25 mouse cellular contexts compared by ENCODE assay signal in genomic region chr11:94180194-94180593, GRCm38 (mm10). TPM values are rescaled to one million over a fixed set of nuclear protein-coding genes. Genes with fewer than 3 reads are reported as not detected.
DNase-seq lines count a peak whose midpoint lies in the region; ATAC-seq and TF ChIP-seq lines count a peak whose summit lies in the region.
"Had no signal": no experiment of that assay in that cellular context is flagged by ENCODE, and none has a peak within 500 bp of the region (broad histone marks: within the 10 kb centered on the region; RNA-seq: fewer than 3 reads in every experiment).

No protein-coding gene starts in this region.

- H3K9me3 ChIP-seq in heart, embryonic 10.5 days = no peaks in the 10 kb centered on the region
- no peaks in the 10 kb centered on the region for H3K9me3 ChIP-seq in heart, embryonic 11.5 days (replicated peaks; ENCODE audit: control insufficient read depth, low read length)
- H3K9me3 ChIP-seq in liver, embryonic 16.5 days (replicated peaks; ENCODE audit: control insufficient read depth, low read length) = no peaks in the 10 kb centered on the region
- H3K9me3 ChIP-seq in G1E (replicated peaks) = no peaks in the 10 kb centered on the region
- H3K9me3 ChIP-seq: embryonic facial prominence, embryonic 12.5 days; embryonic facial prominence, embryonic 15.5 days; heart, embryonic 13.5 days had no signal

- ATAC-seq in heart, embryonic 11.5 days (replicated peaks; ENCODE audit: insufficient number of reproducible peaks, low FRiP score, low TSS enrichment) = no peak
- peak; percentile 51 for ATAC-seq in liver, embryonic 16.5 days (ENCODE audit: low read depth)
- peak; percentile 54 for ATAC-seq in G1E (ENCODE audit: extremely low read depth, insufficient number of reproducible peaks, low FRiP score, poor library complexity, severe bottlenecking)
- ATAC-seq: forebrain, embryonic 14.5 days; forebrain, postnatal 0 days; hindbrain, postnatal 0 days; Patski had no signal

- no peaks in the 10 kb centered on the region for H3K36me3 ChIP-seq in heart, embryonic 10.5 days
- no peaks in the 10 kb centered on the region for H3K36me3 ChIP-seq in heart, embryonic 11.5 days (ENCODE audit: control insufficient read depth, insufficient read depth, low read length)
- no peaks in the 10 kb centered on the region for H3K36me3 ChIP-seq in liver, embryonic 16.5 days (ENCODE audit: control insufficient read depth, insufficient read depth)
- H3K36me3 ChIP-seq in G1E (replicated peaks) = no peaks in the 10 kb centered on the region
- no peaks in the 10 kb centered on the region for H3K36me3 ChIP-seq in kidney, adult 2 months (ENCODE audit: control insufficient read depth, insufficient read depth, low read length)
- H3K36me3 ChIP-seq: embryonic facial prominence, embryonic 12.5 days; embryonic facial prominence, embryonic 15.5 days; heart, embryonic 13.5 days had no signal

- H3K4me2 ChIP-seq in heart, embryonic 11.5 days = no peak overlapping the region
- H3K4me2 ChIP-seq in liver, embryonic 16.5 days (ENCODE audit: low read depth, low read length) = no peak overlapping the region
- H3K4me2 ChIP-seq: embryonic facial prominence, embryonic 12.5 days; embryonic facial prominence, embryonic 15.5 days; heart, embryonic 13.5 days; hindbrain, embryonic 14.5 days had no signal

- no peak for DNase-seq in heart, embryonic 10.5 days (ENCODE audit: low spot score)
- DNase-seq in liver = no peak
- peak; percentile 27 for DNase-seq in G1E (ENCODE audit: low spot score)
- DNase-seq in kidney, adult 2 months = no peak
- no peak for DNase-seq in embryo, embryonic 10.5 days (ENCODE audit: low spot score)
- DNase-seq: adrenal gland, postnatal 10 days; adrenal gland, postnatal 36 days; cerebellum, adult 18-20 months; cerebellum, adult 9-10 months; cerebellum, postnatal 14 days; forebrain, postnatal 0 days; gastrocnemius, adult 2 months; gastrocnemius, postnatal 14 days; heart, adult 11 months; heart, postnatal 14 days; heart, postnatal 4 days had no signal

- H3K27me3 ChIP-seq in heart, embryonic 10.5 days (ENCODE audit: insufficient read depth, poor library complexity, severe bottlenecking) = peaks cover 3% of the 10 kb centered on the region; the same call in 1 of the 2 replicates
- H3K27me3 ChIP-seq in heart, embryonic 11.5 days (ENCODE audit: control insufficient read depth, insufficient read depth, low read length) = no peaks in the 10 kb centered on the region
- H3K27me3 ChIP-seq in liver, embryonic 16.5 days (ENCODE audit: control insufficient read depth, insufficient read depth, low read depth, low read length) = no peaks in the 10 kb centered on the region
- H3K27me3 ChIP-seq in G1E (ENCODE audit: insufficient read depth, low read length) = peaks cover 45% of the 10 kb centered on the region
- no peaks in the 10 kb centered on the region for H3K27me3 ChIP-seq in kidney, adult 2 months (replicated peaks; ENCODE audit: control insufficient read depth, insufficient read depth, low read length)
- H3K27me3 ChIP-seq: embryonic facial prominence, embryonic 12.5 days; embryonic facial prominence, embryonic 15.5 days; heart, embryonic 13.5 days; Patski had no signal

- peaks cover 23% of the 10 kb centered on the region for H3K4me1 ChIP-seq in heart, embryonic 10.5 days
- H3K4me1 ChIP-seq in heart, embryonic 11.5 days (ENCODE audit: control insufficient read depth, insufficient read depth, low read length) = peaks cover 6% of the 10 kb centered on the region
- H3K4me1 ChIP-seq in liver, embryonic 16.5 days (ENCODE audit: control insufficient read depth, low read depth, low read length) = peaks cover 2% of the 10 kb centered on the region; the same call in 1 of the 2 replicates
- peaks cover 48% of the 10 kb centered on the region for H3K4me1 ChIP-seq in G1E (ENCODE audit: insufficient read depth, low read depth, low read length)
- H3K4me1 ChIP-seq in kidney, adult 2 months (ENCODE audit: control insufficient read depth, insufficient read depth, low read length) = no peaks in the 10 kb centered on the region

- H3K27ac ChIP-seq in heart, embryonic 10.5 days = 0 out of 2 replicates have a peak overlapping the region, but pooled peaks have one; percentile 22
- H3K27ac ChIP-seq in heart, embryonic 11.5 days (ENCODE audit: low read depth, low read length) = no peak overlapping the region
- no peak overlapping the region for H3K27ac ChIP-seq in liver, embryonic 16.5 days (ENCODE audit: low read length)
- no peak overlapping the region for H3K27ac ChIP-seq in kidney, adult 2 months (ENCODE audit: insufficient read depth, low read depth, low read length)
- H3K27ac ChIP-seq: embryonic facial prominence, embryonic 12.5 days; embryonic facial prominence, embryonic 15.5 days; gastrocnemius, adult 2 months; heart, embryonic 13.5 days; hindbrain, embryonic 14.5 days; hindbrain, postnatal 0 days had no signal

- no peak overlapping the region for H3K9ac ChIP-seq in heart, embryonic 11.5 days (ENCODE audit: low read depth, low read length)
- no peak overlapping the region for H3K9ac ChIP-seq in liver, embryonic 16.5 days (ENCODE audit: low read depth, low read length)
- H3K9ac ChIP-seq: embryonic facial prominence, embryonic 12.5 days; embryonic facial prominence, embryonic 15.5 days; forebrain, postnatal 0 days; heart, embryonic 13.5 days; hindbrain, embryonic 14.5 days had no signal

- no peak overlapping the region for H3K4me3 ChIP-seq in heart, embryonic 10.5 days
- H3K4me3 ChIP-seq in heart, embryonic 11.5 days (ENCODE audit: low read depth, low read length) = no peak overlapping the region
- no peak overlapping the region for H3K4me3 ChIP-seq in liver, embryonic 16.5 days (ENCODE audit: low read depth, low read length)
- H3K4me3 ChIP-seq in G1E (ENCODE audit: low read depth, low read length) = no peak overlapping the region
- H3K4me3 ChIP-seq in kidney, adult 2 months (ENCODE audit: insufficient read depth, low read depth, low read length) = no peak overlapping the region
- H3K4me3 ChIP-seq: embryonic facial prominence, embryonic 12.5 days; embryonic facial prominence, embryonic 15.5 days; gastrocnemius, adult 2 months; heart, embryonic 13.5 days had no signal

- TF ChIP-seq CTCF in G1E (IDR thresholded peaks at IDR 0.05; ENCODE audit: low read depth, low read length) = no peak
- no peak for TF ChIP-seq CTCF in kidney, adult 2 months (conservative IDR thresholded peaks at IDR 0.05; ENCODE audit: insufficient read depth, insufficient read length, low read depth, low read length)

- 48% methylated on average over 4 of the region's 4 CpGs for WGBS in heart, embryonic 10.5 days
- 45% methylated on average over 4 of the region's 4 CpGs for WGBS in heart, embryonic 11.5 days (ENCODE audit: insufficient replicate concordance)
- 29% methylated on average over 4 of the region's 4 CpGs for WGBS in liver, embryonic 16.5 days (ENCODE audit: insufficient replicate concordance)
- WGBS in kidney, adult 2 months = 88% methylated on average over 4 of the region's 4 CpGs

- TF ChIP-seq POLR2A in kidney, adult 2 months (IDR thresholded peaks at IDR 0.05; ENCODE audit: low read depth, low read length) = no peak

RNA-seq across cellular contexts. Expression of gene Tob1, which starts 31.1 kb away (rescaled TPM):
- 18.5 and 21.7 TPM in 2 replicates for polyA plus RNA-seq in heart, embryonic 10.5 days (2016; fragmentation: Nextera tagmentation; extraction: Ambion mirVana)
- 27.3 and 29.7 TPM in 2 replicates for polyA plus RNA-seq in heart, embryonic 11.5 days (2014; fragmentation: Nextera tagmentation; extraction: Ambion mirVana)
- 11.6 and 11.8 TPM in 2 replicates for polyA plus RNA-seq in liver, embryonic 16.5 days (2015; fragmentation: Nextera tagmentation; extraction: Ambion mirVana)
- total RNA-seq in G1E (2014; fragmentation: Nextera tagmentation) = 28.6 and 35.0 TPM in 2 replicates
- total RNA-seq in G1E (2017) = 9.9 and 11.6 TPM in 2 replicates
- 10.5 and 11.1 TPM in 2 replicates for polyA plus RNA-seq in G1E (2012)
- 45.0 and 54.8 TPM in 2 replicates for polyA plus RNA-seq in kidney, adult 2 months (2012; rRNA removed)
